Mouse (Mus musculus) midbrain, postnatal 0 days (tissue): ENCODE results near the gene Olfr101. TPM values are rescaled to one million over a fixed set of nuclear protein-coding genes. Genes with fewer than 3 reads are reported as not detected.

Experiments used
- ATAC-seq: fragments of 200-750 bp; cut with Nextera tagmentation; 2 replicates; pipeline ENCODE4 v1.8.0; 2017; ENCODE audit warnings: moderate number of reproducible peaks, mild to moderate bottlenecking, moderate TSS enrichment, moderate library complexity; ENCODE audit not compliant: low FRiP score
- DNase-seq: peaks from one replicate; pipeline ENCODE4 v3.0.0-alpha.2; 2015; ENCODE audit warnings: low spot score
- H3K27ac ChIP-seq: fragments of 300-500 bp; sonication (generic); 2 replicates; pipeline ENCODE4 v1.5.1; 2014; ENCODE audit warnings: low read depth, mild to moderate bottlenecking, low read length, mixed read lengths
- H3K27me3 ChIP-seq: fragments of 300-500 bp; sonication (generic); 2 replicates; pipeline ENCODE4 v1.6.1; 2014; ENCODE audit warnings: low read length, control low read depth, mixed read lengths; ENCODE audit not compliant: insufficient read depth
- H3K36me3 ChIP-seq: fragments of 300-500 bp; sonication (generic); 2 replicates; pipeline ENCODE4 v1.6.1; 2014; ENCODE audit warnings: low read length, control low read depth, mixed read lengths; ENCODE audit not compliant: insufficient read depth
- H3K4me1 ChIP-seq: fragments of 300-500 bp; sonication (generic); 2 replicates; pipeline ENCODE4 v1.6.1; 2014; ENCODE audit warnings: mild to moderate bottlenecking, control low read depth, antibody characterized with exemption, low read length, mixed read lengths; ENCODE audit not compliant: insufficient read depth
- H3K4me2 ChIP-seq: fragments of 300-500 bp; sonication (generic); 2 replicates; pipeline ENCODE4 v1.6.1; 2014; ENCODE audit warnings: low read depth, mild to moderate bottlenecking, low read length, mixed read lengths; ENCODE audit not compliant: poor library complexity, severe bottlenecking
- H3K4me3 ChIP-seq: fragments of 300-500 bp; sonication (generic); 2 replicates; pipeline ENCODE4 v1.5.1; 2014; ENCODE audit warnings: low read depth, mild to moderate bottlenecking, low read length, moderate library complexity
- H3K9ac ChIP-seq: fragments of 300-500 bp; sonication (generic); replicated peaks from 2 replicates; pipeline ENCODE4 v1.6.1; 2014; ENCODE audit warnings: mild to moderate bottlenecking, low read length, moderate library complexity, mixed read lengths; ENCODE audit not compliant: poor library complexity, severe bottlenecking
- H3K9me3 ChIP-seq: fragments of 300-500 bp; sonication (generic); 2 replicates; pipeline ENCODE4 v1.6.1; 2016; ENCODE audit warnings: low read length, control low read depth
- CTCF ChIP-seq: IDR thresholded peaks from 2 replicates; pipeline ENCODE4 v1.5.1; 2016; ENCODE audit warnings: antibody characterized with exemption, mild to moderate bottlenecking
- WGBS: fragments of 180-500 bp; shearing (Covaris S2); extraction: QIAGEN DNeasy Blood & Tissue Kit; methylation state at CpG from one replicate; pipeline ENCODE4 v1.1.7; 2014; 5-methylcytosine and 5-hydroxymethylcytosine counted together
- polyA plus RNA-seq: library from polyadenylated mRNA; unstranded; fragments of >200 nt; fragmentation: Nextera tagmentation; extraction: Ambion mirVana; gene quantifications from 2 replicates; pipeline ENCODE4 v1.2.1, GENCODE M21; 2015
- total RNA-seq: library from RNA; depleted of rRNA; stranded (reverse); fragments of >200 nt; gene quantifications from 2 replicates; pipeline ENCODE4 v1.2.3, GENCODE M21; 2014

Gene Olfr101
- total and polyA plus RNA-seq, 2 experiments from 2014 or later: not detected

- no peak for DNase-seq
- Histone ChIP-seq H3K4me1 (no peaks in the 10 kb centered on the region), H3K27ac (no peak overlapping the region), H3K36me3 (no peaks in the 10 kb centered on the region), H3K27me3 (no peaks in the 10 kb centered on the region), H3K4me3 (no peak overlapping the region), H3K9ac (no peak overlapping the region), H3K9me3 (no peaks in the 10 kb centered on the region), H3K4me2 (no peak overlapping the region)
- no peak for TF ChIP-seq CTCF
- 78% methylated on average over 1 of the region's 1 CpGs for WGBS
- ATAC-seq: no peak
These were observed 23.8 kb downstream of the Olfr101 start for GRCm38 (mm10) chr17:37280331-37280730.

- H3K4me2 ChIP-seq: no peak overlapping the region
- no peaks in the 10 kb centered on the region for H3K4me1 ChIP-seq
- DNase-seq (no peak), ATAC-seq (no peak)
- H3K36me3 ChIP-seq: no peaks in the 10 kb centered on the region
- no peak for TF ChIP-seq CTCF
- H3K27ac ChIP-seq: no peak overlapping the region
- no peak overlapping the region for H3K4me3 ChIP-seq
- no peaks in the 10 kb centered on the region for H3K9me3 ChIP-seq
- no peak overlapping the region for H3K9ac ChIP-seq
- H3K27me3 ChIP-seq: no peaks in the 10 kb centered on the region
These were observed 27.5 kb downstream of the Olfr101 start for GRCm38 (mm10) chr17:37276573-37276972.

- Histone ChIP-seq H3K36me3 (no peaks in the 10 kb centered on the region), H3K4me2 (no peak overlapping the region), H3K4me3 (no peak overlapping the region), H3K27me3 (no peaks in the 10 kb centered on the region), H3K9ac (no peak overlapping the region), H3K4me1 (no peaks in the 10 kb centered on the region), H3K27ac (no peak overlapping the region), H3K9me3 (no peaks in the 10 kb centered on the region)
- ATAC-seq (no peak), DNase-seq (no peak)
- WGBS: 86% methylated on average over 2 of the region's 2 CpGs
- no peak for TF ChIP-seq CTCF
These were observed 28.4 kb downstream of the Olfr101 start for GRCm38 (mm10) chr17:37275626-37276248.

GRCm38 (mm10) chr17:37270702-37271092, 33.4 kb downstream of the Olfr101 start:
- TF ChIP-seq CTCF: no peak
- Histone ChIP-seq H3K27me3 (no peaks in the 10 kb centered on the region), H3K4me2 (peak overlapping the region; percentile 93), H3K4me3 (peak overlapping the region; percentile 53), H3K4me1 (0 out of 2 replicates have a peak, but pooled peaks cover 4% of the 10 kb centered on the region), H3K9me3 (no peaks in the 10 kb centered on the region), H3K27ac (no peak overlapping the region), H3K36me3 (no peaks in the 10 kb centered on the region), H3K9ac (peak overlapping the region; percentile 44; the same call in 1 of the 2 replicates)
- WGBS: 67% methylated on average over 8 of the region's 8 CpGs
- DNase-seq: no peak
- no peak; the same call in 1 of the 2 replicates for ATAC-seq

GRCm38 (mm10) chr17:37270058-37270701, 33.9 kb downstream of the Olfr101 start, which contains the start of gene H2-M3:
H2-M3 (plus strand) TSS chr17:37270220.
- H3K36me3 ChIP-seq: no peaks in the 10 kb centered on the region
- TF ChIP-seq CTCF: no peak
- 0 out of 2 replicates have a peak, but pooled peaks cover 4% of the 10 kb centered on the region for H3K4me1 ChIP-seq
- H3K4me3 ChIP-seq: peak within 1 kb of the TSS; percentile 53
- no peak within 1 kb of the TSS for H3K27ac ChIP-seq
- peak within 1 kb of the TSS; percentile 44 for H3K9ac ChIP-seq
- H3K4me2 ChIP-seq: peak within 1 kb of the TSS; percentile 93
- no peaks in the 10 kb centered on the region for H3K9me3 ChIP-seq
- 3% methylated on average over 26 of the region's 26 CpGs for WGBS
- no peaks in the 10 kb centered on the region for H3K27me3 ChIP-seq
- DNase-seq: peak; percentile 90
- peak; percentile 97 for ATAC-seq

- no peak for ATAC-seq
These were observed 40.5 kb downstream of the Olfr101 start, which contains the start of gene Olfr98 for GRCm38 (mm10) chr17:37263626-37264025. Olfr98 (minus strand) TSS chr17:37263749.

More at GRCm38 (mm10) chr17:37263626-37264025, 40.5 kb downstream of the Olfr101 start, which contains the start of gene Olfr98:
- Histone ChIP-seq H3K4me2 (no peak within 1 kb of the TSS), H3K4me1 (no peaks in the 10 kb centered on the region), H3K9ac (no peak within 1 kb of the TSS), H3K4me3 (no peak within 1 kb of the TSS), H3K27ac (no peak within 1 kb of the TSS), H3K9me3 (no peaks in the 10 kb centered on the region), H3K36me3 (no peaks in the 10 kb centered on the region), H3K27me3 (no peaks in the 10 kb centered on the region)
- no peak for DNase-seq
- no peak for TF ChIP-seq CTCF
- 77% methylated on average over 1 of the region's 1 CpGs for WGBS
